Mouse (Mus musculus) neural tube, postnatal 0 days (tissue): Measurements from ENCODE around the gene Pnpla8. TPM values are rescaled to one million over a fixed set of nuclear protein-coding genes. Genes with fewer than 3 reads are reported as not detected.

ENCODE experiments used
- microRNA-seq: library from miRNA; unstranded; fragments of <30 nt; microRNA quantifications from one replicate; pipeline ENCODE4, GENCODE M21; 2016
- polyA plus RNA-seq: library from polyadenylated mRNA; unstranded; fragments of >200 nt; fragmentation: Nextera tagmentation; extraction: Ambion mirVana; gene quantifications from 2 replicates; pipeline ENCODE4 v1.2.1, GENCODE M21; 2015

The Pnpla8 gene
- 97.8 and 104 TPM in 2 replicates for polyA plus RNA-seq

DNA sequence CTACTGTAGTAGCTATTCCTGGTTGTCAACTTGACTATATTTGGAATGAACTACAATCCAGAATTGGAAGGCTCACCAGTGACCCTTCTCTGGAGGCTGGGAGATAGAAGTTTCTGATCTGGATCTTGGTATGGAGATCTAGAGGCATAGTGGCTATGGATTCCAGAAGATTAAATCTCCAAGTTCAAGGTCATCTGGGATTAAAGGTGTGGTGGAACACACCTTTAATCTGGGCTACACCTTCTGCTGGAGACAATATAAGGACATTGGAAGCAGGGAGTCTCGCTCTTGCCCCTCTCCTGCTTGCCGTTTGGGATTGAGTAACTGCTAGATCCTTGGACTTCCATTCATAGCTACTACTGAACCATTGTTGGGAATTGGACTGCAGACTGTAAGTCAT is at the start of gene Pnpla8:
Pnpla8 (plus strand) TSS at position 301 of the 400 bp plus-strand sequence.

DNA sequence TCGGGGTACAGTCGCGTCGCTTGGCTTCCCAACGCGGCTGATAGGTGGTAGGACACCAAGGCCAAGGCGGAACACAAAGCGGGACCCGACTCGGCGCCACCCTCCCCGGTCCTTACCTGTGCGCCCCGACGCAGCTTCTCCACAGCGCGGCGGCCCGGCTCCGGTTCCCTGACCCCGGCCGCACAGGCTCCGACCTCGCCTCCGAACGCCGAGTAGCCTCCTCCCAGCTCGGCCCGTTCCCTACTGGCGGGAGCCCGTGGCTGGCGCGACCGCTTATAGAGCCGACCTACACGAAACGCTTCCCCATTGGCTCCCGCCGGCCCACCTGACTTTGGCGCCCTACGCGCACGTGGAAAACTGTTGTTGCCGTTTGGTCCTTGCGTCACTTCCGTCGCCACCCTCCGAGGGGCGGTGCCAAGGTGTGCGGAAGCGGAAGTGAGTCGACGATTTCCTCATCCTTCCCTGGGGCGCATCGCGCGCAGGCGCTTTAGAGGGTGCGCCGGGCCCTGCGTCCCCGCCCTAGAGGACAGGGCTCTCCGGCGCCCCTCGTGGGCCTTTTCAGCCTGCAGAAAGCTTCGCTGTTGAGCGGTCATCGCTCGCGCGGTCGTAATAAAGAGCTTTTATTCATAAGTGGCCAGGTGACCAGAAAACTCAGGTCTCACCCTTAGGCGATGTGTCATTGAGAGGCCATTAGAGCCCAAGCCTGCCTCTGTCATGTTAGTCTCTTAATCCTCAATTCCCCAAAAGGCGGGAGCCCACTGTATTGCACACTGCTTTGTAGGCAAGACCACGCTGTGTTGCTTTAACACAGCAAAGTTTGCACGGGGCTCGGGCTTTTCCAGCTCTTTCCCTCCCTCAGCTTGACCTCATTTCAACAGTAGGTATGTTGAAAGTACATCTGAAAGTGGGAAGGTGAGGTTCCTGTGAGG is 11.1 kb upstream of the Pnpla8 start, which contains the start of gene Dnajb9:
Dnajb9 (minus strand) TSS at position 503 of the 929 bp plus-strand sequence.

GRCm38 (mm10) chr12:44328381-44329315 is 107.5 kb downstream of the Pnpla8 start, which contains the start of gene Nrcam:
Nrcam (plus strand) TSS chr12:44328885.

Small RNAs within 50 kb of the gene (microRNA-seq; reads per million reads assigned to microRNA genes)
- not detected for gene Mir5627

Other genes starting within 250 kb of the Pnpla8 start
- 32.9 and 36.9 TPM in 2 replicates for gene Dnajb9, start 11.0 kb upstream of the Pnpla8 start, polyA plus RNA-seq
- 62.7 and 72.6 TPM in 2 replicates for gene Nrcam, start 107.5 kb downstream of the Pnpla8 start, polyA plus RNA-seq